Mouse (Mus musculus): ENCODE measurements around the gene Cxcr1.
"Not testable (repeated sequence)": the region's sequence is repeated elsewhere in the genome, so short reads cannot be mapped to it uniquely, and the experiment has no call there.

The Cxcr1 gene

GRCm38 (mm10) chr1:74197726-74198470 lies 3.5 kb upstream of the Cxcr1 start:
- in situ Hi-C loops (cut with MboI, MseI): no loop called here

DNA sequence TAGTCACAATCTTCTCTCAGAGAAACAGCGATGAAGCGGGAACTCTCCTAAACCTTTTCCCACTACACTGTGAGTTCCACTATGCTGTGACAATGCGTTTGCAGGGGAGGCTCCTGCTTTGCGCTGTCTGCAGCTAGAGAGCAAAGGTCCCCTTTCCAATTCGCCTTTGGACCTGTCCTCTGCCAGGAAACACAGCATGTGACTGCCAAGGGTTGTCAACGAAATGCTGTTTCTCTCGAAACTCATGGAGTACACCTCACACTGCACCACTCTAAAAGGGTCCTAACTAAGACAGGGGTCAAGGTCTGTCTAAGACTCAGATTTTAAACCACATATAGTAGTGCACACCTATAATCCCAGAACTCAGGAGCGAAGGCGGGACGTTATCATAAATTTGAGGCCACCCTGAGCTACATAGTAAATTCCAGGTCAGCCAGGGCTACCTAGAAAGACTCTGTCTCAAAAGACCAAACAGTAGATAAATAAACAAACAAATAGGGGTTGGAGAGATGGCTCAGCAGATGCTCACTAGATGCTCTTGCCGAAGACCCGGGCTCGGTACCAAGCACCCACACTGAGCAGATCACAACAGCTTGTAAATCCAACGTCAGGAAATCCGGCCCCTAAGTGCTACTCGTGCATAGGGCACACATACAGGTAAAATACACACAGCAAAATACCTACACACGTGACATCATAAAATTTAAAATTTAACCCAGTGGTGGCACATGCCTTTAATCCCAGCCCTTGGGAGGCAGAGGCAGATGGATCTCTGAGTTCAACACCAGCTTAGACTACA lies 2.4 kb upstream of the Cxcr1 start:
- in situ Hi-C loops (cut with MboI, MseI): no loop called here

DNA sequence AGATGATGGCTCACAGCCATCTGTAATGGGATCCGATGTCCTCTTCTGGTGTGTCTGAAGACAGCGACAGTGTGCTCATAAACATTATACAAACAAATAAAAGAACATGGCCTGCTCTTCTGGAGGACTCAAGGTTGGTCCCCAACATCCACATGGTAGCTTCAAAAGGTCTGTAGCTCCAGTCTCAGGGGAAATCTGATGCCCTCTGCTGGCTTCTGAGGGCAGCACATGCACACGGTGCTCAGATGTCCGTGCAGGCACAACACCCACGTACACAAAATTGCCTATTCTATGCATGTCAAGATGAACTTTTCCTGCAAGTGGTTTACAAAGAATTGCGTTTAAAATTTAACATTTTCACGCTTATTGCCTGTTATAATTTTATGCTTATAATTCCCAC lies 1.5 kb upstream of the Cxcr1 start:
- in situ Hi-C loops (cut with MboI, MseI): no loop called here

DNA sequence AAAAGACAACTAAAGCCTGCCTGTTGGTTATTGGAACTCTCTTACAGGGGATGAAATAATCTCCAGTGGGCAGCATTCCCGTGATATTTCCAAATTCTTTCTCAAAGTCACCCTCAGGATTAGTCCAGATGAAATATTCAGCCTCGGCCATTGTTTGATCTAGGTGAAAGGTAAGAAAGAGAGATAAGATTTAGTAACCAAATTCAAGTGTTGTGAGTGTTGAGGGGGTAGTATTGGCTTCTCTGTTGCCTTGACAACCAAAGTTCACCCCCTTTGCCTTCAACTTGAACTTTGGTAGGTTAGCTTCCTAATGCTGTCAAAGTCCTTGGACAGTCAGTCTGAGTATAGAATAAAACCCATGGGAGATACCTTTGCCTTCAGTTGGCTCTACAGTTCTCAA lies 1.7 kb downstream of the Cxcr1 start:
- in situ Hi-C loops (cut with MboI, MseI): no loop called here

- in situ Hi-C loops (cut with MboI, MseI): no loop called here
These were observed 4.0 kb downstream of the Cxcr1 start for GRCm38 (mm10) chr1:74190471-74190870.

DNA sequence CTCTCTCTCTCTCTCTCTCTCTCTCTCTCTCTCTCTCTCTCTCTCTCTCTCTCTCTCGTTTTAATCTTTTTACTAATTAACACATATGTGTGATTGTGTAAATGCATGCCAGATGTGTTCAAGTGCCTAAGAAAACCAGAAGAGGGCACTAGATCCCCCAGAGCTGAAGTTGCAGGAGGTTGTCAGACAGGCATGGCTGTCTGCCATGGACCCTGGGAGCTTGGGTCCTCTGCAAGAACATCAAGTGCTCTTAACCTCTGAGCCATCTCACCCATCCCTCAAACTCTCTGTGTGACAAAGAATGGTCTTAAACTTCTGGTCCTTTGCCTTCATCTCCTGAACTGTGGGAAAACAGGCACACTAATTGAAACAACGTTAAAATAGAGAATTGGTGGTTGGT lies 11.4 kb downstream of the Cxcr1 start:
- in situ Hi-C loops (cut with MboI, MseI): no loop called here

DNA sequence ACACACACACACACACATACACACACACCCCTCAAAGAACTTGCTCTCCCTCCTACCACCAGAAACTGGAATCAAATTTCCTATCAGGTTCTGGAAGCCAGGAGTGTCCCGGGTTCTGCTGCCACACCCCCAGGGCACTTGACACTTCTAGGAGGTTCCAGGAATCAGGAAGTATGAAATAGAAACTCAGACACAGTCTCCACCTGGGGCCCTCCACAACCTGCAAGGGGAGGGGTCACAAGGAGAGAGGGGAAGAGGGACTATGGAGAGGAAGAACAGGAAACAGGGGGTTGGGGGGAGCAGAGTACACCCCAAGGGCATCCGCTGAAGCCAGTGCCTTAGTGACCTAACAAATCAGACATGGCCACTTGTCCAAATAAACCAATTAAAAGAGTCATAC lies 13.0 kb downstream of the Cxcr1 start:
- in situ Hi-C loops (cut with MboI, MseI): no loop called here

GRCm38 (mm10) chr1:74179624-74180408 lies 14.6 kb downstream of the Cxcr1 start:
- in situ Hi-C loops (cut with MboI, MseI): no loop called here

GRCm38 (mm10) chr1:74178618-74179017 lies 15.8 kb downstream of the Cxcr1 start:
- in situ Hi-C loops (cut with MboI, MseI): no loop called here

DNA sequence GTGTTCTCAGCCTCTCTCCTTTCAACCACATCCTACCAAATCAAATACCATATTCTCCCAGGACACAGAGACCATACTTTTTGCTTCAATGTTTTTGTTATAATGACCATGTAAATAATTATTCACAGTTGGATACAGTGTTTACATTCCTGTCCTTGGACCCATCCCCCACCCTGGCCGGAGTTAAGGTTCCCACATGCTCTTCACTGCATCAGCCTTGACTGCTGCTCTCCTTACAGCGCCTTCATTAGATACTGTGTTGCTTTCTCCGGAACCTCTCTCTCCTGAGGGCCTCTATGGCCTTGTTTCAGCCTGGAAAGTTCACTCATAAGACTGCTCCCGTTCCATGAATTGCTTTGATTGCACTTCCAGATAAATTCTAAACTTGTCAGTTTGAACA lies 18.7 kb downstream of the Cxcr1 start:
- in situ Hi-C loops (cut with MboI, MseI): no loop called here

DNA sequence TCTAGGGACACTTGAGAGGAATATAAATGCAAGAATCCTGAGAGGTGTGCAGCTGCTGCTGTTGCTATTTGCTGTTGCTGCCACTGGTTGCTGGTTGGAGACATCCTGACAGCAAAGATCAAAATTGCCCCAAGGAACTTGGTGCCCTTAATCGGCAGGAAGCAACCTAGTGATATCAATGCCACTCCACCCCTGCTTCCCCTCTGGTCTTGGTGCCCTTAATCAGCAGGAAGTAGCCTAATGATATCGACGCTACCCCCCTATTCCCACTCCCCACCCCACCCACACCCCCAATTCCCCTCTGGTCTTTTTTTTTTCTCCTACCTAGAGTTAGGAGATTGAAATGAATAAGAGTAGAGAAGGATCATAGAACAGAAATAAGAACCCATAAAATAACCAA lies 21.7 kb downstream of the Cxcr1 start:
- in situ Hi-C loops (cut with MboI, MseI): no loop called here

GRCm38 (mm10) chr1:74169721-74170120 lies 24.7 kb downstream of the Cxcr1 start:
- in situ Hi-C loops (cut with MboI, MseI): no loop called here

- in situ Hi-C loops (cut with MboI, MseI): no loop called here
These were observed 27.3 kb downstream of the Cxcr1 start for GRCm38 (mm10) chr1:74167136-74167535.

GRCm38 (mm10) chr1:74160036-74160435 lies 34.4 kb downstream of the Cxcr1 start:
- in situ Hi-C loops (cut with MboI, MseI): no loop called here

- in situ Hi-C loops (cut with MboI, MseI): not testable (repeated sequence)
These were observed 34.8 kb downstream of the Cxcr1 start for GRCm38 (mm10) chr1:74159613-74160012.

GRCm38 (mm10) chr1:74156381-74156910 lies 38.0 kb downstream of the Cxcr1 start:
- in situ Hi-C loops (cut with MboI, MseI): no loop called here

GRCm38 (mm10) chr1:74155435-74156012 lies 38.9 kb downstream of the Cxcr1 start:
- in situ Hi-C loops (cut with MboI, MseI): no loop called here

DNA sequence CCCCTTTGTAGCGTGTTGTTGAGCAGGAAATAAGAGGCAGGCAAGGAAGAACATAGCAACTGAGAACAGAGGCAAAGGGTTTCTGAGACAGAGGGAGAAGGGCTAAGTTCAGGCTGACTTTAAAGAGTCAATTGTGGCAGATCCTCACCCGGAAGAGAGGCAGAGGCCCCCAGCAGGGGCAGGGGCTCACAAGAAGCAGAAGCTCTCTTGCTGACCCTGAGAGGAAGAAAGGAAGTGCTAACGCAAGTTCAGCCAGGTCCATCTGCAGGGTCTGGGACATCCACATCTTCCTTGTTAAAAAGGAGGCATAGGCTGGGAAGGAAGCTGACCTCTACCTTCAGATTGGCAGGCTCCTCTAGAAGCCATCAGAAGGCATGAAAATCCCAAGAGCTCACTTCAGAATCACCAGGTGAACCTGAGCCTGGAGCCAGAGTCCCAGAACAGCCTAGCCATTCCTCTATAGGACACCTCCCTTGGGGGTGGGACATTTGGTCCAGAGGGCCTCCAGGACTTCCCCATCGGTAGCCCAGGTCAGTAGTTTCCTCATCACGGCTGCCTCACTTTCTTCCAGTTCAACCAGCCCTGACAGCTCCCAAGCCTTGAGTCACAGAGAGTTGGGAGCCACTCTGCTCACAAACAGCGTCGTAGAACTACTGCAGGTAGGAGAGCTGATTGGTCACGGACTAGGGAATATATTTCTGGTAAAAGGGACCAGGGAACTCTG lies 40.8 kb downstream of the Cxcr1 start, which contains the start of gene Cxcr2:
Gene Cxcr2, plus strand, starts transcription at position 529 of the 724 bp plus-strand sequence.
- in situ Hi-C loops (cut with MboI, MseI): no loop called here

DNA sequence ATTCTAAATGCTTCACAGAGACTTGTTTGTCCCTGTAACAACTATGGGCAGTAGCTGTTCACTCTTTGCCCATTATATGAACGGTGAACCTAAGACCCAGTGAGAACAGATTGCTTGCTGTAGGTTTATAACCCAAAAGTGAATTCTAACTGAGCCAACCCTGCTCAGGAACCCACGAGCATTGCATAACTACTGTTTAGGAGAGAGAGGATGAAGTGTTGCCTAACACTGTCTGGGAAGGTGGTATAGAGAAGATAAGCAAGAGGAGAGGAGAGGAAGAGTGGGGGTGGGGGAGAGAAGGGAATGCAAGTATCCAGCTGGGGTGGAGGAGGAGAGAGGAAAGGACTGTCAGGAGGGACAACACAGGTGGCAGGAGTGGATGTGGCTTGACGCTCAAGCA lies 43.3 kb downstream of the Cxcr1 start:
- in situ Hi-C loops (cut with MboI, MseI): no loop called here

DNA sequence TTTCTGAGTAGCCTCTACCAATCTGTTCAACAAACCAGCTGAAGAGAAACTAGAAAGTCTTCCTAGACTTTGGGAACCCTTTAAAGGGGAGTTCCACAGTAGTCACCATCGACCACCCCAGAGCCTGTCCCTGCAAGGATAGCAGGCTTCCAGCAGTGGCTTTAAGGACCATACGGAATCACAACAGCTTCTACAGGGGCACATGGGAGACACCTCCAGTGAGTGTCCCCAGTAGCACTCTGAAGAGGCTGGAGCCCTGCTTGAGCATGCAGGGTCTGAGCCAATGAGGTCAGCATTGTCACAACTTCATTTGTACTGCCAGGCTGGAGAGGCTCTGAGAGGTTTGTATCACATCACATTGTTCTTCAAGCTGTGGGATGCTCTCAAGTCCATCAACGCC lies 44.3 kb downstream of the Cxcr1 start:
- in situ Hi-C loops (cut with MboI, MseI): no loop called here

Data from T-helper 17 cell (primary cell).